Comparison of ENCODE assay signal across 16 mouse cellular contexts in the genomic region with DNA sequence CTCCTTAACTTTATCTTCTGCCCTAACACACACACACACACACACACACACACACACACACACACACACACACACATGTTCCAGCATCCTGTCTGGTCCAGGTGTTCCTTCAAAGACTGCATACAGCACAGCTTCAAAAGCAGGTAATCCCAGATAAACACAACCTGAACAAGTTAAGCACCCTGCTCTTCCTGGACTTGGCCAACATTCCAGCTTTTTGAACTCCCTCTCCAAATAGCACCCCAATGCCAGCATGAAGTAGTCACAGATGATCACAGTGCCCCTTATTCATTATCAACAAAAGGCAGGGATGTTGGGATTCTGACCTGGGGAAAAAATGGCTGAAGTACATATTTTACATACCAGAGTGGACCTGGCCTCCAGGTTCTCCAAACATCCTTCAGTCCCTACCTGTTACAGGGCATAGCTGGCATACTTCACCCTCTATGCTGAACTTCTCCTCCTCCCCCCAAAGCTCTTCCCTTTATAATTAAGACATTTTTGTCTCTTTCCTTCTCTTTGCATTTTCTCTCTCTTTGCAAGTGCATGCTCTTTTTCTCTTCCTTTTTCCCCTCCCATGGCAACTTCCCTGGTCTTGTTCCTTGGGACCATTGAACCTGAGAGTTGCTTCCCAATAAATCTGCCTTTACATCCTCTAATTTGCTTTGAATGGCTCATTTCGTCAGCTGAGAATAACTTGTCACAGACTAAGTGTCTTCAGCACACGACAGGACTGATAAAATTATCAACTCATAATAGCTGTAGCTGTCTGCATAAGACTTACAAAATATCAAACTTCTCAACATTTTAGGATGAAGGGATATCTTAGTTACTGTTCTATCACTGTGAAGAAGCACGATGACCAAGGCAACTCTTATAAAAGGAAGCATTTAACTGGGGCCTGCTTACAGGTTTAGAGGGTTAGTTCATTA.
"Had no signal": no experiment of that assay in that cellular context is flagged by ENCODE, and none has a peak within 500 bp of the region (broad histone marks: within the 10 kb centered on the region; RNA-seq: fewer than 3 reads in every experiment).

No protein-coding gene starts in this region.

- H3K9me3 ChIP-seq: liver, embryonic 13.5 days; liver, embryonic 15.5 days; megakaryocyte, embryonic 14.5 days; midbrain, embryonic 13.5 days; midbrain, embryonic 15.5 days; neural tube, embryonic 12.5 days; stomach, embryonic 15.5 days had no signal

- H3K4me2 ChIP-seq: liver, embryonic 11.5 days; liver, embryonic 13.5 days; liver, embryonic 15.5 days; midbrain, embryonic 11.5 days; midbrain, embryonic 13.5 days; midbrain, embryonic 15.5 days; neural tube, embryonic 12.5 days; stomach, embryonic 15.5 days had no signal

- H3K9ac ChIP-seq: liver, embryonic 13.5 days; liver, embryonic 15.5 days; liver, postnatal 0 days; midbrain, embryonic 13.5 days; midbrain, embryonic 15.5 days; neural tube, embryonic 12.5 days; stomach, embryonic 15.5 days had no signal

- H3K27me3 ChIP-seq: liver, embryonic 13.5 days; liver, embryonic 15.5 days; megakaryocyte, embryonic 14.5 days; midbrain, embryonic 13.5 days; midbrain, embryonic 15.5 days; neural tube, embryonic 12.5 days; stomach, embryonic 15.5 days had no signal

- H3K4me1 ChIP-seq: liver, embryonic 13.5 days; liver, embryonic 15.5 days; megakaryocyte, embryonic 14.5 days; midbrain, embryonic 13.5 days; midbrain, embryonic 15.5 days; neural tube, embryonic 12.5 days; stomach, embryonic 15.5 days had no signal

- H3K36me3 ChIP-seq: liver, embryonic 13.5 days; liver, embryonic 15.5 days; midbrain, embryonic 13.5 days; midbrain, embryonic 15.5 days; neural tube, embryonic 12.5 days; stomach, embryonic 15.5 days had no signal

- DNase-seq: liver; liver, embryonic 13.5 days; liver, postnatal 0 days; right cerebral cortex, postnatal 14 days; thymus, postnatal 14 days; thymus, postnatal 36 days had no signal

- H3K27ac ChIP-seq: liver, embryonic 13.5 days; liver, embryonic 15.5 days; macrophage; midbrain, embryonic 13.5 days; midbrain, embryonic 15.5 days; neural tube, embryonic 12.5 days; stomach, embryonic 15.5 days; stomach, postnatal 0 days had no signal

- H3K4me3 ChIP-seq: liver, embryonic 13.5 days; liver, embryonic 15.5 days; megakaryocyte, embryonic 14.5 days; midbrain, embryonic 13.5 days; midbrain, embryonic 15.5 days; neural tube, embryonic 12.5 days; stomach, embryonic 15.5 days had no signal

- ATAC-seq: liver, postnatal 0 days; midbrain, embryonic 13.5 days; midbrain, embryonic 15.5 days had no signal
